Mouse (Mus musculus) neural tube, embryonic 15.5 days (tissue): ENCODE measurements around the gene Rpgrip1l. TPM values are rescaled to one million over a fixed set of nuclear protein-coding genes. Genes with fewer than 3 reads are reported as not detected.
A peak's percentile ranks its signal among the peaks of the same experiment; 100 is the strongest.

Source experiments
- ATAC-seq: fragments of 200-750 bp; cut with Nextera tagmentation; 2 replicates; pipeline ENCODE4 v1.8.0; 2017; ENCODE audit warnings: mild to moderate bottlenecking, moderate TSS enrichment, moderate library complexity; ENCODE audit not compliant: low FRiP score
- H3K27ac ChIP-seq: fragments of 300-500 bp; sonication (generic); replicated peaks from 2 replicates; pipeline ENCODE4 v1.5.1; 2015; ENCODE audit warnings: mild to moderate bottlenecking, inconsistent platforms
- H3K27me3 ChIP-seq: fragments of 300-500 bp; sonication (generic); replicated peaks from 2 replicates; pipeline ENCODE4 v1.6.1; 2015; ENCODE audit warnings: inconsistent platforms
- H3K36me3 ChIP-seq: fragments of 300-500 bp; sonication (generic); 2 replicates; pipeline ENCODE4 v1.6.1; 2015; ENCODE audit warnings: inconsistent platforms
- H3K4me1 ChIP-seq: fragments of 300-500 bp; sonication (generic); 2 replicates; pipeline ENCODE4 v1.6.1; 2015; ENCODE audit warnings: inconsistent platforms
- H3K4me2 ChIP-seq: fragments of 300-500 bp; sonication (generic); 2 replicates; pipeline ENCODE4 v1.6.1; 2015; ENCODE audit warnings: inconsistent platforms, mild to moderate bottlenecking, moderate library complexity
- H3K4me3 ChIP-seq: fragments of 300-500 bp; sonication (generic); replicated peaks from 2 replicates; pipeline ENCODE4 v1.5.1; 2015; ENCODE audit warnings: mild to moderate bottlenecking, inconsistent platforms
- H3K9ac ChIP-seq: fragments of 300-500 bp; sonication (generic); replicated peaks from 2 replicates; pipeline ENCODE4 v1.6.1; 2015; ENCODE audit warnings: mild to moderate bottlenecking, inconsistent platforms
- H3K9me3 ChIP-seq: fragments of 300-500 bp; sonication (generic); replicated peaks from 2 replicates; pipeline ENCODE4 v1.6.1; 2016; ENCODE audit warnings: inconsistent platforms
- WGBS: fragments of 180-500 bp; shearing (Covaris S2); methylation state at CpG from one replicate; pipeline ENCODE4 v1.1.7; 2015; ENCODE audit warnings: mixed read lengths; 5-methylcytosine and 5-hydroxymethylcytosine counted together
- polyA plus RNA-seq: library from polyadenylated mRNA; unstranded; fragments of >200 nt; fragmentation: Nextera tagmentation; extraction: Ambion mirVana; gene quantifications from 2 replicates; pipeline ENCODE4 v1.2.1, GENCODE M21; 2015

The Rpgrip1l gene
- polyA plus RNA-seq, 1 experiment from 2014 or later, result 10.5 TPM

GRCm38 (mm10) chr8:91327471-91328205, 14.6 kb upstream of the Rpgrip1l start:
- no peak for ATAC-seq
- 84% methylated on average over 11 of the region's 11 CpGs for whole genome bisulfite sequencing
- H3K36me3 ChIP-seq, result no peaks in the 10 kb centered on the region
- no peaks in the 10 kb centered on the region for H3K27me3 ChIP-seq
- H3K4me3 ChIP-seq, result no peak overlapping the region
- H3K9me3 ChIP-seq, result no peaks in the 10 kb centered on the region
- peaks cover 53% of the 10 kb centered on the region for H3K4me1 ChIP-seq
- no peak overlapping the region for H3K9ac ChIP-seq
- no peak overlapping the region for H3K4me2 ChIP-seq
- no peak overlapping the region for H3K27ac ChIP-seq

GRCm38 (mm10) chr8:91326946-91327345, 13.9 kb upstream of the Rpgrip1l start:
- Histone ChIP-seq H3K4me3 (no peak overlapping the region), H3K27me3 (no peaks in the 10 kb centered on the region), H3K4me1 (peaks cover 51% of the 10 kb centered on the region), H3K4me2 (no peak overlapping the region), H3K36me3 (no peaks in the 10 kb centered on the region), H3K9ac (no peak overlapping the region), H3K27ac (no peak overlapping the region), H3K9me3 (no peaks in the 10 kb centered on the region)
- no peak for ATAC-seq
- WGBS, result 93% methylated on average over 6 of the region's 6 CpGs

- no peak for ATAC-seq
- Histone ChIP-seq H3K4me1 (peaks cover 42% of the 10 kb centered on the region), H3K36me3 (no peaks in the 10 kb centered on the region), H3K9ac (no peak overlapping the region), H3K9me3 (no peaks in the 10 kb centered on the region), H3K27me3 (no peaks in the 10 kb centered on the region), H3K27ac (no peak overlapping the region), H3K4me2 (no peak overlapping the region), H3K4me3 (no peak overlapping the region)
- 87% methylated on average over 3 of the region's 3 CpGs for WGBS
These were observed 13.0 kb upstream of the Rpgrip1l start for GRCm38 (mm10) chr8:91326018-91326417.

GRCm38 (mm10) chr8:91324916-91325315, 11.9 kb upstream of the Rpgrip1l start:
- no peak overlapping the region for H3K27ac ChIP-seq
- no peaks in the 10 kb centered on the region for H3K9me3 ChIP-seq
- H3K36me3 ChIP-seq, result no peaks in the 10 kb centered on the region
- no peak for ATAC-seq
- no peak overlapping the region for H3K9ac ChIP-seq
- peaks cover 31% of the 10 kb centered on the region for H3K4me1 ChIP-seq
- no peak overlapping the region for H3K4me3 ChIP-seq
- no peaks in the 10 kb centered on the region for H3K27me3 ChIP-seq
- H3K4me2 ChIP-seq, result no peak overlapping the region
- WGBS, result 92% methylated on average over 4 of the region's 4 CpGs

- 49% methylated on average over 9 of the region's 9 CpGs for WGBS
- no peaks in the 10 kb centered on the region for H3K36me3 ChIP-seq
- H3K4me2 ChIP-seq, result no peak overlapping the region
- no peak overlapping the region for H3K27ac ChIP-seq
- no peak for ATAC-seq
- no peak overlapping the region for H3K4me3 ChIP-seq
- no peaks in the 10 kb centered on the region for H3K9me3 ChIP-seq
- H3K9ac ChIP-seq, result no peak overlapping the region
- H3K4me1 ChIP-seq, result peaks cover 25% of the 10 kb centered on the region
- no peaks in the 10 kb centered on the region for H3K27me3 ChIP-seq
These were observed 11.2 kb upstream of the Rpgrip1l start for GRCm38 (mm10) chr8:91324271-91324670.

GRCm38 (mm10) chr8:91323511-91323910, 10.4 kb upstream of the Rpgrip1l start:
- WGBS, result 78% methylated on average over 7 of the region's 7 CpGs

GRCm38 (mm10) chr8:91318938-91319729, 6.1 kb upstream of the Rpgrip1l start:
- Histone ChIP-seq H3K36me3 (no peaks in the 10 kb centered on the region), H3K27me3 (no peaks in the 10 kb centered on the region), H3K4me1 (peaks cover 32% of the 10 kb centered on the region), H3K4me3 (no peak overlapping the region), H3K27ac (no peak overlapping the region), H3K9ac (no peak overlapping the region), H3K9me3 (no peaks in the 10 kb centered on the region), H3K4me2 (no peak overlapping the region)
- 65% methylated on average over 7 of the region's 7 CpGs for WGBS
- no peak for ATAC-seq

More at GRCm38 (mm10) chr8:91323511-91323910, 10.4 kb upstream of the Rpgrip1l start:
- Histone ChIP-seq H3K36me3 (no peaks in the 10 kb centered on the region), H3K4me2 (no peak overlapping the region), H3K27me3 (no peaks in the 10 kb centered on the region), H3K4me1 (peaks cover 22% of the 10 kb centered on the region), H3K9ac (no peak overlapping the region), H3K27ac (no peak overlapping the region), H3K4me3 (no peak overlapping the region), H3K9me3 (no peaks in the 10 kb centered on the region)
- ATAC-seq, result no peak

GRCm38 (mm10) chr8:91317567-91318227, 4.6 kb upstream of the Rpgrip1l start:
- H3K36me3 ChIP-seq, result no peaks in the 10 kb centered on the region
- WGBS, result 92% methylated on average over 5 of the region's 5 CpGs
- H3K4me2 ChIP-seq, result no peak overlapping the region
- H3K9me3 ChIP-seq, result no peaks in the 10 kb centered on the region
- H3K27ac ChIP-seq, result no peak overlapping the region
- no peak overlapping the region for H3K9ac ChIP-seq
- H3K27me3 ChIP-seq, result no peaks in the 10 kb centered on the region
- no peak overlapping the region for H3K4me3 ChIP-seq
- peaks cover 30% of the 10 kb centered on the region for H3K4me1 ChIP-seq
- ATAC-seq, result no peak

- Histone ChIP-seq H3K4me3 (peak overlapping the region; percentile 60), H3K9me3 (no peaks in the 10 kb centered on the region), H3K9ac (peak overlapping the region; percentile 57; the same call in 1 of the 2 replicates), H3K36me3 (no peaks in the 10 kb centered on the region), H3K27ac (no peak overlapping the region), H3K4me2 (peak overlapping the region; percentile 64), H3K4me1 (peaks cover 32% of the 10 kb centered on the region), H3K27me3 (no peaks in the 10 kb centered on the region)
- no peak for ATAC-seq
- WGBS, result 81% methylated on average over 2 of the region's 2 CpGs
These were observed 720 bp downstream of the Rpgrip1l start for GRCm38 (mm10) chr8:91312342-91312741.

- Histone ChIP-seq H3K9me3 (no peaks in the 10 kb centered on the region), H3K9ac (no peak overlapping the region), H3K36me3 (peaks cover 11% of the 10 kb centered on the region), H3K4me3 (no peak overlapping the region), H3K4me1 (no peaks in the 10 kb centered on the region), H3K27ac (no peak overlapping the region), H3K4me2 (no peak overlapping the region), H3K27me3 (no peaks in the 10 kb centered on the region)
- 83% methylated on average over 17 of the region's 17 CpGs for WGBS
- ATAC-seq, result no peak
These were observed 8.3 kb downstream of the Rpgrip1l start for GRCm38 (mm10) chr8:91304481-91305386.

- no peaks in the 10 kb centered on the region for H3K4me1 ChIP-seq
- peaks cover 21% of the 10 kb centered on the region for H3K36me3 ChIP-seq
- H3K4me3 ChIP-seq, result no peak overlapping the region
- ATAC-seq, result no peak
- no peak overlapping the region for H3K4me2 ChIP-seq
- 89% methylated on average over 2 of the region's 2 CpGs for WGBS
- no peak overlapping the region for H3K9ac ChIP-seq
- H3K9me3 ChIP-seq, result no peaks in the 10 kb centered on the region
- no peaks in the 10 kb centered on the region for H3K27me3 ChIP-seq
- H3K27ac ChIP-seq, result no peak overlapping the region
These were observed 14.4 kb downstream of the Rpgrip1l start for GRCm38 (mm10) chr8:91298672-91299071.
